Mouse (Mus musculus) layer of hippocampus, adult 9-11 months (tissue): ENCODE data around the gene H2al2b.
"Not testable (repeated sequence)": the region's sequence is repeated elsewhere in the genome, so short reads cannot be mapped to it uniquely, and the experiment has no call there.

Experiments used
- DNase-seq: peaks from one replicate; pipeline ENCODE4 v3.0.0; 2022

The H2al2b gene

DNA sequence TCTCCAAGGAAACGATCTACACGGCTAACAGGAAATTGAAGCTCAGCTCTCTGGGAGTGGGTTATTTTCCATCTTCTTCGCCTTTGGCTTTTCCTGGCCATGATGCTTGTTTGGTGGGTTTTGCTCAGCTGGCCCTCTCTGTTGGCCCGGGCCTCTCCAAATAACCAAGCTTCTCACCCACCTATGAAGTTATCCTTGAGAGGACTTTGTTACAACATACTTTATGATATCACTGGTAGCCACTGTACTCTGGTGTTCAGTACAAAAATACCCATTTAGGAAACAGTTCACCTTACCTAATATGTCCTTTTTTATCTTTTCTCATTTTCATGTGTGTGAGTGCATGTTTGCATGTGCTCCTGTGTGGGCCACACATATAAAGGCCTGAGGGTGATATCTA lies at the start of gene H2al2b:
TSS of gene H2al2b (minus strand) at position 101 of the 400 bp plus-strand sequence.
- DNase-seq, result not testable (repeated sequence)
